Mouse (Mus musculus) limb, embryonic 14.5 days (tissue): ENCODE data around the gene Eri3. TPM values are rescaled to one million over a fixed set of nuclear protein-coding genes. Genes with fewer than 3 reads are reported as not detected.

ENCODE experiments used
- ATAC-seq: fragments of 200-750 bp; cut with Nextera tagmentation; 2 replicates; pipeline ENCODE4 v1.8.0; 2017; ENCODE audit warnings: low read depth, moderate number of reproducible peaks, moderate TSS enrichment; ENCODE audit not compliant: low FRiP score
- DNase-seq: peaks from one replicate; pipeline ENCODE4 v3.0.0-alpha.2; 2015; ENCODE audit warnings: low spot score
- H3K27ac ChIP-seq: fragments of 300-500 bp; sonication (generic); replicated peaks from 2 replicates; pipeline ENCODE4 v1.5.1; 2014; ENCODE audit warnings: low read depth, mild to moderate bottlenecking, low read length, moderate library complexity, mixed read lengths
- H3K27me3 ChIP-seq: fragments of 300-500 bp; sonication (generic); 2 replicates; pipeline ENCODE4 v1.6.1; 2014; ENCODE audit warnings: low read length, mixed read lengths; ENCODE audit not compliant: control insufficient read depth, insufficient read depth
- H3K36me3 ChIP-seq: fragments of 300-500 bp; sonication (generic); 2 replicates; pipeline ENCODE4 v1.6.1; 2014; ENCODE audit warnings: mild to moderate bottlenecking, low read length, moderate library complexity, mixed read lengths; ENCODE audit not compliant: control insufficient read depth, insufficient read depth
- H3K4me1 ChIP-seq: fragments of 300-500 bp; sonication (generic); 2 replicates; pipeline ENCODE4 v1.6.1; 2014; ENCODE audit warnings: antibody characterized with exemption, low read length, mixed read lengths; ENCODE audit not compliant: control insufficient read depth, insufficient read depth
- H3K4me2 ChIP-seq: fragments of 300-500 bp; sonication (generic); replicated peaks from 2 replicates; pipeline ENCODE4 v1.6.1; 2014; ENCODE audit warnings: low read depth, mild to moderate bottlenecking, low read length, moderate library complexity; ENCODE audit not compliant: severe bottlenecking
- H3K4me3 ChIP-seq: fragments of 300-500 bp; sonication (generic); replicated peaks from 2 replicates; pipeline ENCODE4 v1.5.1; 2014; ENCODE audit warnings: low read length
- H3K9ac ChIP-seq: fragments of 300-500 bp; sonication (generic); 2 replicates; pipeline ENCODE4 v1.6.1; 2014; ENCODE audit warnings: mild to moderate bottlenecking, low read depth, low read length, moderate library complexity; ENCODE audit not compliant: severe bottlenecking
- H3K9me3 ChIP-seq: fragments of 300-500 bp; sonication (generic); 2 replicates; pipeline ENCODE4 v1.6.1; 2016; ENCODE audit warnings: low read length; ENCODE audit not compliant: control insufficient read depth
- POLR2A ChIP-seq: fragments of 200-500 bp; IDR thresholded peaks from 2 replicates; pipeline ENCODE4 v1.8.0; 2012; ENCODE audit warnings: inconsistent platforms, mild to moderate bottlenecking, moderate library complexity, borderline replicate concordance; ENCODE audit not compliant: insufficient read depth, insufficient read length; ENCODE audit errors: extremely low read depth
- WGBS: fragments of 180-500 bp; shearing (Covaris S2); extraction: QIAGEN DNeasy Blood & Tissue Kit; methylation state at CpG from one replicate; pipeline ENCODE4 v1.1.7; 2014; 5-methylcytosine and 5-hydroxymethylcytosine counted together
- polyA plus RNA-seq, 2 experiments: library from polyadenylated mRNA; depleted of rRNA in 1 of 2; stranded (reverse) in 1 of 2; unstranded in 1 of 2; fragments of >200 nt; fragmentation: Nextera tagmentation in 1 of 2; extraction: Ambion mirVana in 1 of 2; gene quantifications; 2 replicates each; pipeline versions ENCODE4 v1.2.1 to v1.2.3; 2012 to 2014

Eri3 gene
- polyA plus RNA-seq, 2 experiments = 155 to 190 TPM

- ATAC-seq (no peak), DNase-seq (no peak)
- H3K27ac ChIP-seq = no peak overlapping the region
- no peaks in the 10 kb centered on the region for H3K36me3 ChIP-seq
- no peaks in the 10 kb centered on the region for H3K27me3 ChIP-seq
- no peaks in the 10 kb centered on the region for H3K9me3 ChIP-seq
- H3K4me2 ChIP-seq = no peak overlapping the region
- H3K9ac ChIP-seq = no peak overlapping the region
- no peaks in the 10 kb centered on the region for H3K4me1 ChIP-seq
- H3K4me3 ChIP-seq = no peak overlapping the region
- WGBS = 67% methylated on average over 5 of the region's 5 CpGs
- no peak for TF ChIP-seq POLR2A
These were observed 9.6 kb upstream of the Eri3 start for GRCm38 (mm10) chr4:117540571-117540970.

GRCm38 (mm10) chr4:117545448-117545847, 4.7 kb upstream of the Eri3 start:
- Histone ChIP-seq H3K9ac (no peak overlapping the region), H3K4me2 (no peak overlapping the region), H3K4me1 (no peaks in the 10 kb centered on the region), H3K27me3 (no peaks in the 10 kb centered on the region), H3K9me3 (no peaks in the 10 kb centered on the region), H3K36me3 (no peaks in the 10 kb centered on the region), H3K4me3 (no peak overlapping the region), H3K27ac (no peak overlapping the region)
- no peak for DNase-seq
- no peak for TF ChIP-seq POLR2A
- 85% methylated on average over 3 of the region's 3 CpGs for WGBS
- no peak for ATAC-seq

GRCm38 (mm10) chr4:117546616-117547015, 3.5 kb upstream of the Eri3 start:
- Histone ChIP-seq H3K4me2 (no peak overlapping the region), H3K9ac (no peak overlapping the region), H3K27ac (no peak overlapping the region), H3K4me3 (no peak overlapping the region), H3K27me3 (no peaks in the 10 kb centered on the region), H3K4me1 (peaks cover 8% of the 10 kb centered on the region), H3K36me3 (no peaks in the 10 kb centered on the region), H3K9me3 (no peaks in the 10 kb centered on the region)
- WGBS = 89% methylated on average over 6 of the region's 6 CpGs
- ATAC-seq = no peak
- DNase-seq = no peak
- TF ChIP-seq POLR2A = no peak

- H3K27me3 ChIP-seq = no peaks in the 10 kb centered on the region
- peak overlapping the region; percentile 86 for H3K4me3 ChIP-seq
These were observed 589 bp upstream of the Eri3 start for GRCm38 (mm10) chr4:117549576-117549975.

GRCm38 (mm10) chr4:117551144-117552000, 1.2 kb downstream of the Eri3 start:
- Histone ChIP-seq H3K4me3 (peak overlapping the region; percentile 86), H3K27me3 (no peaks in the 10 kb centered on the region), H3K27ac (peak overlapping the region; percentile 86), H3K4me1 (peaks cover 13% of the 10 kb centered on the region), H3K36me3 (no peaks in the 10 kb centered on the region), H3K9ac (peak overlapping the region; percentile 77), H3K9me3 (no peaks in the 10 kb centered on the region), H3K4me2 (peak overlapping the region; percentile 77)
- TF ChIP-seq POLR2A = no peak
- no peak for DNase-seq
- ATAC-seq = no peak
- WGBS = 38% methylated on average over 8 of the region's 8 CpGs

More at GRCm38 (mm10) chr4:117549576-117549975, 589 bp upstream of the Eri3 start:
- H3K9ac ChIP-seq = peak overlapping the region; percentile 32; the same call in 1 of the 2 replicates
- DNase-seq (no peak), ATAC-seq (no peak)
- 46% methylated on average over 6 of the region's 6 CpGs for WGBS
- H3K27ac ChIP-seq = peak overlapping the region; percentile 3; the same call in 1 of the 2 replicates
- H3K36me3 ChIP-seq = no peaks in the 10 kb centered on the region
- peak overlapping the region; percentile 77 for H3K4me2 ChIP-seq
- H3K4me1 ChIP-seq = peaks cover 9% of the 10 kb centered on the region
- no peak for TF ChIP-seq POLR2A
- H3K9me3 ChIP-seq = no peaks in the 10 kb centered on the region
